Mouse (Mus musculus) G1E (cell line): Measurements from ENCODE around the gene Tm6sf2.

ENCODE experiments used
- CTCF ChIP-seq: IDR thresholded peaks from 2 replicates; pipeline ENCODE4 v1.5.1; 2012; ENCODE audit warnings: low read depth, low read length, inconsistent platforms, mixed read lengths
- GATA1 ChIP-seq: IDR thresholded peaks from 2 replicates; pipeline ENCODE4 v1.6.1; 2012; ENCODE audit warnings: borderline replicate concordance, low read length, inconsistent platforms, mixed read lengths
- GATA2 ChIP-seq: IDR thresholded peaks from 2 replicates; pipeline ENCODE4 v1.6.1; 2012; ENCODE audit warnings: low read depth, low read length, inconsistent platforms, borderline replicate concordance

GRCm38 (mm10) chr8:70117611-70118010, 44.9 kb downstream of the Tm6sf2 start:
- TF ChIP-seq GATA2 (no peak), CTCF (no peak), GATA1 (no peak)
